Comparison of ENCODE assay signal across 8 mouse cellular contexts in the genomic region with DNA sequence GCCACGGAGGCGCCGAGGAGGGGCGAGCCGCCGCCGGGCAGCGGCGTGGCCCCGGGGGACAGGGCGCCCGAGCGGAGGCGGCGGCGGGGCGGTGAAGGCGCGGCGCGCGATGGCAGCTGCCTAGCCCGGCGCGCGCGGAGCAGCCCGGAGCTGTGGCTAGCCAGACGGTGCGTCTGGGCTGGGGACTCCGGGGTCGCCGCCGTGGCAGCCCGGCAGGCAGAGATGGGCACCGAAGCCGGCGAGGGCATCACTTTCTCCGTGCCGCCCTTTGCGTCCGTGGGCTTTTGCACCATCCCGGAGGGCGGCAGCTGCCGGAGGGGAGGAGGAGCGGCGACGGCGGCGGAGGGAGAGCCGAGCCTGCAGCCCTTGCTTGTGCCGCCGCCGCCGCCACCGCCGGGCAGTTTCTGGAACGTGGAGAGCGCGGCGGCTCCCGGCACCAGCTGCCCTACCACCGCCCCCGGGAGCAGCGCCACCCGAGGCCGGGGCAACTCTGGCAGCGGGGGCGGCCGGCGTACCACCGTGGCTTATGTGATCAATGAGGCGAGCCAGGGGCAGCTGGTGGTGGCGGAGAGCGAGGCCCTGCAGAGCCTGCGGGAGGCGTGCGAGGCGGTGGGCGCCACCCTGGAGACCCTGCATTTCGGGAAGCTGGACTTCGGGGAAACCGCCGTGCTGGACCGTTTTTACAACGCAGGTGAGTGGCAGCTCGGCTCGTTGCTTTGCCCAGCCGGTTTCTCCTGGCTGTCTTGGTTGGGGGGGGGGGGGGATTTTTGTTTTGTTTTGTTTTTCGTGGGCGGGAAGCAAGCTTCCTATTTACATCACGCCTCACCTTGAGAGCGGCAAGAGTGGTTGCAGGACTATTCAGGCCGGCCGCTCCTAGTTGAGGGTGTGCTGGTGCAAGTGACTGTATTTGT. TPM values are rescaled to one million over a fixed set of nuclear protein-coding genes. Genes with fewer than 3 reads are reported as not detected.
A peak's percentile ranks its signal among the peaks of the same experiment; 100 is the strongest.
DNase-seq lines count a peak whose midpoint lies in the region; ATAC-seq and TF ChIP-seq lines count a peak whose summit lies in the region.

A gene (plus strand): TSS at position 89 of the 911 bp plus-strand sequence.

- peaks cover 21% of the 10 kb centered on the region for H3K4me1 ChIP-seq in intestine, embryonic 16.5 days (ENCODE audit: control insufficient read depth, insufficient read depth, low read length)
- peaks cover 21% of the 10 kb centered on the region for H3K4me1 ChIP-seq in limb, embryonic 14.5 days (ENCODE audit: control insufficient read depth, insufficient read depth, low read length)
- no peaks in the 10 kb centered on the region; the same call in 1 of the 2 replicates for H3K4me1 ChIP-seq in midbrain, embryonic 14.5 days (ENCODE audit: control insufficient read depth, insufficient read depth, low read length)

- no peaks in the 10 kb centered on the region for H3K9me3 ChIP-seq in intestine, embryonic 16.5 days (ENCODE audit: control insufficient read depth, low read length)
- no peaks in the 10 kb centered on the region for H3K9me3 ChIP-seq in limb, embryonic 14.5 days (ENCODE audit: control insufficient read depth, low read length)
- H3K9me3 ChIP-seq in midbrain, embryonic 14.5 days (ENCODE audit: control insufficient read depth, low read length), result no peaks in the 10 kb centered on the region

- H3K4me2 ChIP-seq in intestine, embryonic 16.5 days (ENCODE audit: low read depth, low read length), result peak within 1 kb of the TSS; percentile 96
- peak within 1 kb of the TSS; percentile 85 for H3K4me2 ChIP-seq in limb, embryonic 14.5 days (replicated peaks; ENCODE audit: low read depth, low read length, severe bottlenecking)
- H3K4me2 ChIP-seq in midbrain, embryonic 14.5 days (ENCODE audit: low read length), result peak within 1 kb of the TSS; percentile 94

- peak; percentile 76 for DNase-seq in retina, postnatal 1 day
- DNase-seq in retina, embryonic 14.5 days (ENCODE audit: low spot score), result no peak
- peak; percentile 76 to 78 for DNase-seq in cerebellum, postnatal 14 days
- peak; percentile 53 for DNase-seq in gastrocnemius, postnatal 10 days
- DNase-seq in limb, embryonic 14.5 days (ENCODE audit: low spot score), result peak; percentile 28
- DNase-seq in midbrain, embryonic 14.5 days, result peak; percentile 79
- DNase-seq in testis, postnatal 10 days (ENCODE audit: low spot score), result peak; percentile 64

- no peak for TF ChIP-seq POLR2A in limb, embryonic 14.5 days (IDR thresholded peaks at IDR 0.05; ENCODE audit: borderline replicate concordance, extremely low read depth, insufficient read depth, insufficient read length)

- H3K27me3 ChIP-seq in intestine, embryonic 16.5 days (replicated peaks; ENCODE audit: control insufficient read depth, insufficient read depth, low read length), result no peaks in the 10 kb centered on the region
- H3K27me3 ChIP-seq in limb, embryonic 14.5 days (ENCODE audit: control insufficient read depth, insufficient read depth, low read length), result 0 out of 2 replicates have a peak, but pooled peaks cover 5% of the 10 kb centered on the region
- H3K27me3 ChIP-seq in midbrain, embryonic 14.5 days (ENCODE audit: control insufficient read depth, insufficient read depth, low read length), result peaks cover 23% of the 10 kb centered on the region

- peak within 1 kb of the TSS; percentile 79 for H3K4me3 ChIP-seq in intestine, embryonic 16.5 days (ENCODE audit: low read length)
- peak within 1 kb of the TSS; percentile 73 for H3K4me3 ChIP-seq in limb, embryonic 14.5 days (replicated peaks; ENCODE audit: low read length)
- peak within 1 kb of the TSS; percentile 68 for H3K4me3 ChIP-seq in midbrain, embryonic 14.5 days (replicated peaks; ENCODE audit: low read depth, low read length)

- under 1% methylated on average over 73 of the region's 95 CpGs for WGBS in intestine, embryonic 16.5 days
- WGBS in limb, embryonic 14.5 days, result 2% methylated on average over 25 of the region's 95 CpGs
- under 1% methylated on average over 86 of the region's 95 CpGs for WGBS in midbrain, embryonic 14.5 days

- peak within 1 kb of the TSS; percentile 91 for H3K27ac ChIP-seq in intestine, embryonic 16.5 days (ENCODE audit: low read length)
- H3K27ac ChIP-seq in limb, embryonic 14.5 days (replicated peaks; ENCODE audit: low read depth, low read length), result peak within 1 kb of the TSS; percentile 63; the same call in 1 of the 2 replicates
- H3K27ac ChIP-seq in midbrain, embryonic 14.5 days (replicated peaks; ENCODE audit: low read depth, low read length), result peak within 1 kb of the TSS; percentile 66

- peak; percentile 57 for ATAC-seq in intestine, embryonic 16.5 days
- 0 out of 2 replicates have a peak, but pooled peaks have one; percentile 32 for ATAC-seq in limb, embryonic 14.5 days (ENCODE audit: low FRiP score, low read depth)
- ATAC-seq in midbrain, embryonic 14.5 days (ENCODE audit: low FRiP score, low TSS enrichment), result peak; percentile 83

- H3K36me3 ChIP-seq in intestine, embryonic 16.5 days (ENCODE audit: control insufficient read depth, insufficient read depth, low read length), result no peaks in the 10 kb centered on the region
- no peaks in the 10 kb centered on the region for H3K36me3 ChIP-seq in limb, embryonic 14.5 days (ENCODE audit: control insufficient read depth, insufficient read depth, low read length)
- no peaks in the 10 kb centered on the region for H3K36me3 ChIP-seq in midbrain, embryonic 14.5 days (ENCODE audit: control insufficient read depth, insufficient read depth, low read length)

- peak within 1 kb of the TSS; percentile 84 for H3K9ac ChIP-seq in intestine, embryonic 16.5 days (ENCODE audit: low read depth, low read length)
- H3K9ac ChIP-seq in limb, embryonic 14.5 days (ENCODE audit: low read depth, low read length, severe bottlenecking), result peak within 1 kb of the TSS; percentile 66
- H3K9ac ChIP-seq in midbrain, embryonic 14.5 days (replicated peaks; ENCODE audit: low read length), result peak within 1 kb of the TSS; percentile 71

RNA-seq across cellular contexts. Expression of the gene that starts here (rescaled TPM):
- 10 to 100 TPM in 1 of 2 experiments, 1 to 10 TPM in 1; 9.5 to 10.3 TPM for total RNA-seq in gastrocnemius, postnatal 10 days (2021)
- polyA plus RNA-seq in intestine, embryonic 16.5 days (2015; fragmentation: Nextera tagmentation; extraction: Ambion mirVana), result 1.2 and 1.4 TPM in 2 replicates
- polyA plus RNA-seq in limb, embryonic 14.5 days (2012; rRNA removed), result 3.0 and 3.5 TPM in 2 replicates
- 2.0 and 2.4 TPM in 2 replicates for polyA plus RNA-seq in limb, embryonic 14.5 days (2014; fragmentation: Nextera tagmentation; extraction: Ambion mirVana)
- polyA plus RNA-seq in midbrain, embryonic 14.5 days (2014; fragmentation: Nextera tagmentation; extraction: Ambion mirVana), result 0.72 and 1.3 TPM in 2 replicates

Comparison
In these comparisons a context has a peak if more than half of its experiments do, and no peak if none do; other contexts are left out.
1. ATAC-seq: peak in every context shown above with its lines; median percentile 83 in midbrain, embryonic 14.5 days; 57 in intestine, embryonic 16.5 days; 32 in limb, embryonic 14.5 days.